Mouse (Mus musculus) stomach, embryonic 16.5 days (tissue): ENCODE measurements around the gene Gpatch2l. TPM values are rescaled to one million over a fixed set of nuclear protein-coding genes. Genes with fewer than 3 reads are reported as not detected.

Experiments used
- ATAC-seq: fragments of 200-750 bp; cut with Nextera tagmentation; 2 replicates; pipeline ENCODE4 v1.8.0; 2017; ENCODE audit warnings: moderate number of reproducible peaks, moderate TSS enrichment; ENCODE audit not compliant: insufficient read depth, low FRiP score
- H3K27ac ChIP-seq: fragments of 300-500 bp; sonication (generic); 2 replicates; pipeline ENCODE4 v1.5.1; 2014; ENCODE audit warnings: low read length
- H3K27me3 ChIP-seq: fragments of 300-500 bp; sonication (generic); 2 replicates; pipeline ENCODE4 v1.6.1; 2014; ENCODE audit warnings: low read length, control low read depth, mixed read lengths; ENCODE audit not compliant: control insufficient read depth, insufficient read depth
- H3K36me3 ChIP-seq: fragments of 300-500 bp; sonication (generic); 2 replicates; pipeline ENCODE4 v1.6.1; 2014; ENCODE audit warnings: low read length; ENCODE audit not compliant: control insufficient read depth, insufficient read depth
- H3K4me1 ChIP-seq: fragments of 300-500 bp; sonication (generic); 2 replicates; pipeline ENCODE4 v1.6.1; 2014; ENCODE audit warnings: low read length, control low read depth, mixed read lengths; ENCODE audit not compliant: control insufficient read depth, insufficient read depth
- H3K4me2 ChIP-seq: fragments of 300-500 bp; sonication (generic); 2 replicates; pipeline ENCODE4 v1.6.1; 2014; ENCODE audit warnings: low read depth, low read length, mixed read lengths
- H3K4me3 ChIP-seq: fragments of 300-500 bp; sonication (generic); replicated peaks from 2 replicates; pipeline ENCODE4 v1.5.1; 2014; ENCODE audit warnings: mild to moderate bottlenecking, low read length
- H3K9ac ChIP-seq: fragments of 300-500 bp; sonication (generic); 2 replicates; pipeline ENCODE4 v1.6.1; 2014; ENCODE audit warnings: low read length
- H3K9me3 ChIP-seq: fragments of 300-500 bp; sonication (generic); replicated peaks from 2 replicates; pipeline ENCODE4 v1.6.1; 2016; ENCODE audit warnings: low read length, control low read depth; ENCODE audit not compliant: control insufficient read depth
- WGBS: fragments of 180-500 bp; shearing (Covaris S2); extraction: QIAGEN DNeasy Blood & Tissue Kit; methylation state at CpG from one replicate; pipeline ENCODE4 v1.1.7; 2014; 5-methylcytosine and 5-hydroxymethylcytosine counted together
- polyA plus RNA-seq: library from polyadenylated mRNA; unstranded; fragments of >200 nt; fragmentation: Nextera tagmentation; extraction: Ambion mirVana; gene quantifications from 2 replicates; pipeline ENCODE4 v1.2.1, GENCODE M21; 2015

Gpatch2l gene
- polyA plus RNA-seq, 1 experiment from 2014 or later, result 15.5 TPM

DNA sequence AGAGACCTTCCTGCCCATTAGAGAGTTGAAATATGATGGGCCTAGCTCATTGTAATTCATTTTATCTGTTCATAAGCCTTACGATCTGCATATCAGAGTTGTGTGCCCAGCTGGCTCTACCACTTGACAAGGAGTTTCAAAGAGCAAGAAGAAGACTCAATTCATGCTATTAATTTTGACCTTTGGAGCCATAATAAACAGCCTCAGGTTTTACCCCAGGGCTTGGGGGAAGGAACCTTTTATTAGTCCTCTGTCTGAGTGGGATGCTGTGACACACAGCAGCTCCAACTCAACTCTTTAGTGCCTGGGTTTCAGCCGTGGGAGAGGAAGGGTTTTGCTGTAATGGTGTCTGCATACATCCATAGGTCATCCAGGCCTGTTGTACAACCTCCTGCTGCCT lies 32.6 kb downstream of the Gpatch2l start:
- Histone ChIP-seq H3K4me1 (no peaks in the 10 kb centered on the region), H3K36me3 (no peaks in the 10 kb centered on the region; the same call in 1 of the 2 replicates), H3K4me3 (no peak overlapping the region), H3K9ac (no peak overlapping the region), H3K27ac (no peak overlapping the region), H3K9me3 (no peaks in the 10 kb centered on the region), H3K27me3 (no peaks in the 10 kb centered on the region), H3K4me2 (no peak overlapping the region)
- ATAC-seq, result no peak
- WGBS, result 64% methylated on average over 2 of the region's 2 CpGs

- H3K4me1 ChIP-seq, result no peaks in the 10 kb centered on the region
- H3K36me3 ChIP-seq, result no peaks in the 10 kb centered on the region; the same call in 1 of the 2 replicates
- no peak overlapping the region for H3K4me3 ChIP-seq
- H3K27ac ChIP-seq, result no peak overlapping the region
- no peaks in the 10 kb centered on the region for H3K27me3 ChIP-seq
- no peak overlapping the region for H3K4me2 ChIP-seq
- no peaks in the 10 kb centered on the region for H3K9me3 ChIP-seq
- WGBS, result 72% methylated on average over 3 of the region's 3 CpGs
- no peak overlapping the region for H3K9ac ChIP-seq
- ATAC-seq, result no peak
These were observed 34.1 kb downstream of the Gpatch2l start for GRCm38 (mm10) chr12:86275731-86276130.

DNA sequence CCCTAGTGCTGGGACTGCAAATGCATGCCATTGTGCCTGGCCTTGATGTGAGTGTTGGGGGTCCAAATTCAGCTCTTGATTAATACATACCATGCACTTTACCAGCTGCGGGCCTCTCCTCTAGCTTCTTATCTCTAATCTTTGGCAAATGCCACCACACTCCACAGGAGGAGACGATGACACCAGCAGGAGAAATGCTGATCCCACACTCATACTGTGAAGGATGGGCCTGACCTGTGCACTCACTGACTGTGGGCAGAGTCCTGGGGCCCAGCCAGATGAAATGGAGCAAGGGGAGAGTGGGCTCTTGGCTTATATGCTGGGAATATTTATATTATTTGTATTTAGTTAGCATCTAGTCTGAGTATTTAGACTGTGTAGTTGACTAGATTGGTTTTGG lies 34.8 kb downstream of the Gpatch2l start:
- Histone ChIP-seq H3K4me2 (no peak overlapping the region), H3K36me3 (no peaks in the 10 kb centered on the region), H3K9me3 (no peaks in the 10 kb centered on the region), H3K9ac (no peak overlapping the region), H3K27me3 (no peaks in the 10 kb centered on the region), H3K4me3 (no peak overlapping the region), H3K4me1 (no peaks in the 10 kb centered on the region), H3K27ac (no peak overlapping the region)
- WGBS, result 72% methylated on average over 2 of the region's 2 CpGs
- ATAC-seq, result no peak

DNA sequence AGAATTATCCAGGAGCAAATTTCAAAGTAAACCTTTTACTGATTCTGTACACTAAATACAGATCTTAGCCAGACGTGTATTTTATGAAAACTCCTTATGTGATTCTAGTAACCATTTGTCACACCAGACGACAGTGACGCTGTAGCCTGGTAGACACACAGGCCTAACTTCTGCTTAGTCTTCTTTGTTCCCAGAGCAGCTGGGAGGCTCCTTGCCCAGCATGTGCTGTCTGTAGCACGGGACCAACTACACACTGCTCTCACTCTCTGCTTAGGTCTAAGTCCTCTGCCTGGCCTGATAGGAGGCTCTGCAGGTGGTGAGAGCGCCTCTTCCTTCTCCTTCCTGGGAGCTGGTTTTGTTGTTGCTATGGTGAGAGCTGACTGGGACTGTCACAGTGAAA lies 35.2 kb downstream of the Gpatch2l start:
- Histone ChIP-seq H3K36me3 (no peaks in the 10 kb centered on the region), H3K27me3 (no peaks in the 10 kb centered on the region), H3K4me2 (no peak overlapping the region), H3K27ac (no peak overlapping the region), H3K4me3 (no peak overlapping the region), H3K9me3 (no peaks in the 10 kb centered on the region), H3K4me1 (no peaks in the 10 kb centered on the region), H3K9ac (no peak overlapping the region)
- WGBS, result 49% methylated on average over 5 of the region's 5 CpGs
- ATAC-seq, result no peak

DNA sequence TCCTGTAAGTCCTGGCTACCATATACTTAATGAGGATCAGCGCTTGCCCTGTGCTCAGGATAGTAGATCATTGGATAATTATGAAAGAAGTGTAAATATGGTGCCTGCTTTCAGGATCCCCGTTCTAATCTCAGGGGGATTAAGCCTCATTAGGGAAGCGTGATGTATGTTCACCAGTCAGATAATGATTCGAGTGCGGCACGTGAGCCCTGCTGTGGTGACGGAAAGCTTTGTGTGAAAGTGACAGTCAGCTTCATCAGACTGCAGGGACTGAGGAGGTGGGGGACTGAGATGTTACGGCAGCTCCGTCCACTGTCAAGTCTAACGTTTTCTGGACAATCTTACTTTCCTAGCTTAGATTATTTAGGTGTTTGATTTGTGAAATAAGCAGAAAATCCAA lies 38.3 kb downstream of the Gpatch2l start:
- ATAC-seq, result no peak
- H3K4me1 ChIP-seq, result peaks cover 3% of the 10 kb centered on the region; the same call in 1 of the 2 replicates
- H3K27me3 ChIP-seq, result no peaks in the 10 kb centered on the region
- no peak overlapping the region for H3K9ac ChIP-seq
- H3K9me3 ChIP-seq, result no peaks in the 10 kb centered on the region
- 59% methylated on average over 10 of the region's 10 CpGs for WGBS
- no peak overlapping the region for H3K27ac ChIP-seq
- H3K36me3 ChIP-seq, result 0 out of 2 replicates have a peak, but pooled peaks cover 1% of the 10 kb centered on the region
- H3K4me2 ChIP-seq, result no peak overlapping the region
- H3K4me3 ChIP-seq, result no peak overlapping the region

GRCm38 (mm10) chr12:86285704-86286103 lies 44.0 kb downstream of the Gpatch2l start:
- WGBS, result 93% methylated on average over 2 of the region's 2 CpGs
- ATAC-seq, result no peak
- Histone ChIP-seq H3K27ac (no peak overlapping the region), H3K9me3 (no peaks in the 10 kb centered on the region), H3K36me3 (0 out of 2 replicates have a peak, but pooled peaks cover 2% of the 10 kb centered on the region), H3K9ac (no peak overlapping the region), H3K4me1 (peaks cover 3% of the 10 kb centered on the region; the same call in 1 of the 2 replicates), H3K4me2 (no peak overlapping the region), H3K27me3 (no peaks in the 10 kb centered on the region), H3K4me3 (no peak overlapping the region)

DNA sequence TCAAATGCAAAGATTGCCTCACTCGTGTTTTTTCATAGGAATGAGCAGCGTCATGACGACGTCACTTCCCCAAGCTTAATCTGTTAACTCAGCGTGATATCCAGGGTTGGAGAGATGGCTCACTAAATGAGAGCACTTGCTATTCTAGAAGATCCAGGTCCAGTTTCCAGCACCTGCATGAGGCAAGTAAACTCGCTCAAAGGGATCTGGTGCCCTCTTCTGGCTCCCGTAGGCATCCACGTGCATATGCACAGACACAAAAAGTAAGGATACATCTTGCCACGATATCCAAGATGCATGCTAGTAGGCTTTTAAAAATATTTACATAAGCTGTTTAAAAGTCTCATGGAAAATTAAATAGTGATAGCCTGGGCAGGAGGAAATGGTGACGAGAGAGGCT lies 55.8 kb downstream of the Gpatch2l start:
- WGBS, result 72% methylated on average over 10 of the region's 10 CpGs
- H3K27ac ChIP-seq, result no peak overlapping the region
- no peak overlapping the region for H3K9ac ChIP-seq
- no peaks in the 10 kb centered on the region for H3K4me1 ChIP-seq
- H3K36me3 ChIP-seq, result no peaks in the 10 kb centered on the region
- ATAC-seq, result no peak
- H3K9me3 ChIP-seq, result no peaks in the 10 kb centered on the region; the same call in 1 of the 2 replicates
- no peak overlapping the region for H3K4me3 ChIP-seq
- no peak overlapping the region for H3K4me2 ChIP-seq
- no peaks in the 10 kb centered on the region for H3K27me3 ChIP-seq

GRCm38 (mm10) chr12:86302973-86303372 lies 61.3 kb downstream of the Gpatch2l start:
- no peaks in the 10 kb centered on the region for H3K9me3 ChIP-seq
- no peaks in the 10 kb centered on the region for H3K4me1 ChIP-seq
- no peak overlapping the region for H3K4me3 ChIP-seq
- no peak overlapping the region for H3K9ac ChIP-seq
- H3K36me3 ChIP-seq, result no peaks in the 10 kb centered on the region
- 85% methylated on average over 10 of the region's 10 CpGs for WGBS
- ATAC-seq, result no peak
- H3K27me3 ChIP-seq, result no peaks in the 10 kb centered on the region
- no peak overlapping the region for H3K27ac ChIP-seq
- H3K4me2 ChIP-seq, result no peak overlapping the region

GRCm38 (mm10) chr12:86305045-86305444 lies 63.4 kb downstream of the Gpatch2l start:
- no peaks in the 10 kb centered on the region for H3K4me1 ChIP-seq
- no peak overlapping the region for H3K9ac ChIP-seq
- ATAC-seq, result no peak
- WGBS, result 56% methylated on average over 7 of the region's 7 CpGs
- H3K27me3 ChIP-seq, result no peaks in the 10 kb centered on the region
- no peak overlapping the region for H3K27ac ChIP-seq
- H3K4me3 ChIP-seq, result peak overlapping the region; percentile 27; the same call in 1 of the 2 replicates
- no peaks in the 10 kb centered on the region for H3K36me3 ChIP-seq
- peak overlapping the region; percentile 47 for H3K4me2 ChIP-seq
- no peaks in the 10 kb centered on the region for H3K9me3 ChIP-seq
